Mouse (Mus musculus) megakaryocyte, adult 5-6 weeks (primary cell): ENCODE measurements around the gene Tbcd. TPM values are rescaled to one million over a fixed set of nuclear protein-coding genes. Genes with fewer than 3 reads are reported as not detected.

Experiments
- ATAC-seq: 2 replicates; pipeline ENCODE4 v1.8.0; 2016; ENCODE audit warnings: mild to moderate bottlenecking, inconsistent platforms; ENCODE audit not compliant: poor library complexity, severe bottlenecking
- total RNA-seq, 2 experiments: library from RNA; stranded (forward) in 1 of 2; stranded (reverse) in 1 of 2; fragments of 153-499, 151-499 nt in 1 of 2; fragments of 221-1000, 200-1000 nt in 1 of 2; gene quantifications; 2 replicates each; pipeline versions ENCODE4 v1.2.3 to v1.2.4; 2015 to 2017

Tbcd gene
- total RNA-seq (2015) (28.1 and 28.7 TPM in 2 replicates), total RNA-seq (2017) (34.9 and 43.7 TPM in 2 replicates)

GRCm38 (mm10) chr11:121451753-121452635, at the start of gene Tbcd:
TSS of gene Tbcd (plus strand) at chr11:121451949.
- peak; percentile 97 for ATAC-seq

GRCm38 (mm10) chr11:121407366-121408155, 44.2 kb upstream of the Tbcd start:
- ATAC-seq = no peak; the same call in 1 of the 2 replicates

- ATAC-seq = no peak
Measured at GRCm38 (mm10) chr11:121414762-121415161, 37.0 kb upstream of the Tbcd start.

- ATAC-seq = no peak
Measured at GRCm38 (mm10) chr11:121415351-121415750, 36.4 kb upstream of the Tbcd start.

- no peak for ATAC-seq
Measured at GRCm38 (mm10) chr11:121417971-121418370, 33.8 kb upstream of the Tbcd start.

GRCm38 (mm10) chr11:121418932-121419331, 32.8 kb upstream of the Tbcd start:
- ATAC-seq = no peak

GRCm38 (mm10) chr11:121420379-121420778, 31.4 kb upstream of the Tbcd start:
- no peak for ATAC-seq

- ATAC-seq = peak; percentile 96
Measured at GRCm38 (mm10) chr11:121420830-121421552, 30.8 kb upstream of the Tbcd start, which contains the start of gene Fn3krp. TSS of gene Fn3krp (plus strand) at chr11:121421401.

- ATAC-seq = peak; percentile 64
Measured at GRCm38 (mm10) chr11:121421553-121422173, 30.1 kb upstream of the Tbcd start.

- ATAC-seq = no peak
Measured at GRCm38 (mm10) chr11:121433397-121433796, 18.4 kb upstream of the Tbcd start.

- peak; percentile 94 for ATAC-seq
Measured at GRCm38 (mm10) chr11:121434156-121435155, 17.3 kb upstream of the Tbcd start, which contains the start of gene Fn3k. TSS of gene Fn3k (plus strand) at chr11:121434913.

GRCm38 (mm10) chr11:121437236-121437635, 14.5 kb upstream of the Tbcd start:
- no peak for ATAC-seq

GRCm38 (mm10) chr11:121439686-121440292, 12.0 kb upstream of the Tbcd start:
- no peak for ATAC-seq

GRCm38 (mm10) chr11:121441653-121442052, 10.1 kb upstream of the Tbcd start:
- ATAC-seq = no peak

GRCm38 (mm10) chr11:121442076-121442475, 9.7 kb upstream of the Tbcd start:
- ATAC-seq = no peak

- no peak for ATAC-seq
Measured at GRCm38 (mm10) chr11:121451216-121451726, 478 bp upstream of the Tbcd start.

GRCm38 (mm10) chr11:121457874-121458273, 6.1 kb downstream of the Tbcd start:
- no peak for ATAC-seq

- ATAC-seq = no peak
Measured at GRCm38 (mm10) chr11:121467408-121467807, 15.7 kb downstream of the Tbcd start.
